ENCODE assay signal across 8 mouse cellular contexts in the genomic region with DNA sequence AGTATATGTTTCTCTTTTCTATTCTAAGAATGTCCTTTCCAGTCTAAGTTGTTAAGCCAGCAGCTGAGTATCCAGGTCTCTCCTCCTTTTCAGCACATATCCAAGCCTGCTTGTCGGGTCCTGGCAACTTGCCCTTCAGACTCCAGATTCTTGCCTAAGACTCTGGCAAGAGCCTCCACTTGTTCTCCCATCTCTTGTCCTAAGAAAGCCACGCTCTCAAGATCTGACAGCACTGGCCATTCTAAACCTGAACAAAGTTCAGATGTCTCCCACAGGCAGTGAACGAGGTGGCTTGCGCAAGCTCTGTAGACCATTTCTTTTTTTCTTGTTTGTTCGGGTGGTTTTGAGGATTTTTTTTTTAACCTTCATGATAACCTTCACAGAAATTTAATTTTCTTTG.
DNase-seq lines count a peak whose midpoint lies in the region; ATAC-seq and TF ChIP-seq lines count a peak whose summit lies in the region.
"Had no signal": no experiment of that assay in that cellular context is flagged by ENCODE, and none has a peak within 500 bp of the region (broad histone marks: within the 10 kb centered on the region; RNA-seq: fewer than 3 reads in every experiment).

No protein-coding gene starts in this region.

- H3K27me3 ChIP-seq in kidney, postnatal 0 days (ENCODE audit: insufficient read depth, low read length) = no peaks in the 10 kb centered on the region
- no peaks in the 10 kb centered on the region for H3K27me3 ChIP-seq in midbrain, embryonic 13.5 days
- H3K27me3 ChIP-seq: neural tube, embryonic 13.5 days had no signal

- ATAC-seq in kidney, postnatal 0 days (replicated peaks; ENCODE audit: low FRiP score, low read depth) = no peak
- ATAC-seq in midbrain, embryonic 13.5 days = no peak

- H3K4me3 ChIP-seq in kidney, postnatal 0 days (replicated peaks; ENCODE audit: low read depth, low read length) = no peak overlapping the region
- H3K4me3 ChIP-seq in midbrain, embryonic 13.5 days (replicated peaks) = no peak overlapping the region
- H3K4me3 ChIP-seq: neural tube, embryonic 13.5 days had no signal

- peak overlapping the region; percentile 55; the same call in 1 of the 2 replicates for H3K27ac ChIP-seq in kidney, postnatal 0 days
- no peak overlapping the region for H3K27ac ChIP-seq in midbrain, embryonic 13.5 days
- H3K27ac ChIP-seq: neural tube, embryonic 13.5 days had no signal

- H3K9ac ChIP-seq in kidney, postnatal 0 days (ENCODE audit: low read depth, low read length) = no peak overlapping the region
- no peak overlapping the region for H3K9ac ChIP-seq in midbrain, embryonic 13.5 days (replicated peaks)
- H3K9ac ChIP-seq: neural tube, embryonic 13.5 days had no signal

- 0 out of 2 replicates have a peak, but pooled peaks cover 6% of the 10 kb centered on the region for H3K4me1 ChIP-seq in kidney, postnatal 0 days (replicated peaks; ENCODE audit: insufficient read depth, low read length)
- H3K4me1 ChIP-seq in midbrain, embryonic 13.5 days (replicated peaks) = peaks cover 8% of the 10 kb centered on the region; the same call in 1 of the 2 replicates

- H3K4me2 ChIP-seq in kidney, postnatal 0 days (ENCODE audit: low read length) = no peak overlapping the region
- H3K4me2 ChIP-seq in midbrain, embryonic 13.5 days (replicated peaks) = no peak overlapping the region
- H3K4me2 ChIP-seq: neural tube, embryonic 13.5 days had no signal

- peak; percentile 43 for DNase-seq in right cerebral cortex, postnatal 14 days
- DNase-seq in right cerebral cortex, adult 2 months (ENCODE audit: low spot score in 2 of 2) = no peak
- peak; percentile 76 for DNase-seq in gastrocnemius, postnatal 25 days
- no peak for DNase-seq in kidney, postnatal 0 days (ENCODE audit: low spot score)
- peak; percentile 89 for DNase-seq in skeletal muscle tissue, adult 2 months (ENCODE audit: low read depth, low spot score)
- no peak for DNase-seq in spleen, postnatal 10 days (ENCODE audit: low spot score in 2 of 2)

- H3K9me3 ChIP-seq in kidney, postnatal 0 days (replicated peaks; ENCODE audit: low read length) = no peaks in the 10 kb centered on the region
- no peaks in the 10 kb centered on the region for H3K9me3 ChIP-seq in midbrain, embryonic 13.5 days
- H3K9me3 ChIP-seq: neural tube, embryonic 13.5 days had no signal

- no peaks in the 10 kb centered on the region for H3K36me3 ChIP-seq in kidney, postnatal 0 days (ENCODE audit: insufficient read depth, low read length)
- no peaks in the 10 kb centered on the region for H3K36me3 ChIP-seq in midbrain, embryonic 13.5 days
- H3K36me3 ChIP-seq: neural tube, embryonic 13.5 days had no signal

- no peak for TF ChIP-seq CTCF in kidney, postnatal 0 days (IDR thresholded peaks at IDR 0.05; ENCODE audit: low read depth)

- 76% methylated on average over 5 of the region's 5 CpGs for WGBS in kidney, postnatal 0 days
- 92% methylated on average over 5 of the region's 5 CpGs for WGBS in midbrain, embryonic 13.5 days

Comparison
In these comparisons a context has a peak if more than half of its experiments do, and no peak if none do; other contexts are left out.
1. DNase-seq: peak in right cerebral cortex, postnatal 14 days (single experiment), gastrocnemius, postnatal 25 days (single experiment) and skeletal muscle tissue, adult 2 months (single experiment); none in right cerebral cortex, adult 2 months (0 of 2), kidney, postnatal 0 days (single experiment) and spleen, postnatal 10 days (0 of 2).